In genomic region chr2:167487994-167488393, GRCm38 (mm10) we compare ENCODE assay signal across 18 mouse cellular contexts. TPM values are rescaled to one million over a fixed set of nuclear protein-coding genes. Genes with fewer than 3 reads are reported as not detected.
DNase-seq lines count a peak whose midpoint lies in the region; ATAC-seq and TF ChIP-seq lines count a peak whose summit lies in the region.
"Had no signal": no experiment of that assay in that cellular context is flagged by ENCODE, and none has a peak within 500 bp of the region (broad histone marks: within the 10 kb centered on the region; RNA-seq: fewer than 3 reads in every experiment).

No protein-coding gene starts in this region.

- TF ChIP-seq POLR2A in cerebellum, adult 2 months (IDR thresholded peaks at IDR 0.05; ENCODE audit: borderline replicate concordance, insufficient read depth, low read length): no peak

- no peak for TF ChIP-seq CTCF in cerebellum, adult 2 months (IDR thresholded peaks at IDR 0.05; ENCODE audit: borderline replicate concordance, insufficient read depth, low read depth, low read length)

- no peak overlapping the region for H3K4me3 ChIP-seq in cerebellum, adult 2 months (replicated peaks; ENCODE audit: insufficient read depth, low read depth, low read length)
- H3K4me3 ChIP-seq in heart, embryonic 13.5 days: no peak overlapping the region
- H3K4me3 ChIP-seq in neural tube, embryonic 15.5 days (replicated peaks): no peak overlapping the region
- H3K4me3 ChIP-seq: embryonic facial prominence, embryonic 13.5 days; forebrain, embryonic 12.5 days; hindbrain, embryonic 12.5 days had no signal

- H3K36me3 ChIP-seq in heart, embryonic 13.5 days: peaks cover 38% of the 10 kb centered on the region
- peaks cover 25% of the 10 kb centered on the region for H3K36me3 ChIP-seq in neural tube, embryonic 15.5 days

- H3K27ac ChIP-seq in cerebellum, adult 2 months (ENCODE audit: insufficient read depth, low read length): peak overlapping the region; percentile 34; the same call in 1 of the 2 replicates
- 0 out of 2 replicates have a peak overlapping the region, but pooled peaks have one; percentile 24 for H3K27ac ChIP-seq in heart, embryonic 13.5 days (replicated peaks)
- peak overlapping the region; percentile 56; the same call in 1 of the 2 replicates for H3K27ac ChIP-seq in neural tube, embryonic 15.5 days (replicated peaks)
- H3K27ac ChIP-seq: embryonic facial prominence, embryonic 13.5 days; forebrain, embryonic 12.5 days; hindbrain, embryonic 12.5 days had no signal

- H3K9me3 ChIP-seq in heart, embryonic 13.5 days: no peaks in the 10 kb centered on the region
- H3K9me3 ChIP-seq in neural tube, embryonic 15.5 days (replicated peaks): no peaks in the 10 kb centered on the region
- H3K9me3 ChIP-seq: embryonic facial prominence, embryonic 13.5 days; forebrain, embryonic 12.5 days; hindbrain, embryonic 12.5 days had no signal

- no peak overlapping the region for H3K4me2 ChIP-seq in heart, embryonic 13.5 days
- no peak overlapping the region for H3K4me2 ChIP-seq in neural tube, embryonic 15.5 days
- H3K4me2 ChIP-seq: embryonic facial prominence, embryonic 13.5 days; forebrain, embryonic 12.5 days; hindbrain, embryonic 12.5 days had no signal

- H3K4me1 ChIP-seq in cerebellum, adult 2 months (ENCODE audit: control insufficient read depth, insufficient read depth, low read length): peaks cover 54% of the 10 kb centered on the region
- H3K4me1 ChIP-seq in heart, embryonic 13.5 days: peaks cover 48% of the 10 kb centered on the region
- H3K4me1 ChIP-seq in neural tube, embryonic 15.5 days: peaks cover 68% of the 10 kb centered on the region

- 51% methylated on average over 6 of the region's 6 CpGs for WGBS in cerebellum, adult 2 months
- 75% methylated on average over 6 of the region's 6 CpGs for WGBS in heart, embryonic 13.5 days
- 90% methylated on average over 6 of the region's 6 CpGs for WGBS in neural tube, embryonic 15.5 days

- H3K9ac ChIP-seq in heart, embryonic 13.5 days: no peak overlapping the region
- no peak overlapping the region for H3K9ac ChIP-seq in neural tube, embryonic 15.5 days (replicated peaks)
- H3K9ac ChIP-seq: embryonic facial prominence, embryonic 13.5 days; forebrain, embryonic 12.5 days; hindbrain, embryonic 12.5 days had no signal

- peak in 1 of 2 experiments; percentile 43 for DNase-seq in cerebellum, adult 2 months
- no peak for DNase-seq in cerebellum, adult 9-10 months
- DNase-seq in heart, adult 11 months: no peak
- no peak for DNase-seq in neural tube, embryonic 10.5 days (ENCODE audit: extremely low spot score, low spot score)
- DNase-seq: adrenal gland, adult 8-10 months; cerebellum, postnatal 36 days; gastrocnemius, postnatal 25 days; heart, postnatal 10 days; heart, postnatal 4 days had no signal

- H3K27me3 ChIP-seq in cerebellum, adult 2 months (ENCODE audit: control insufficient read depth, insufficient read depth, low read length): no peaks in the 10 kb centered on the region
- no peaks in the 10 kb centered on the region for H3K27me3 ChIP-seq in heart, embryonic 13.5 days (replicated peaks)
- no peaks in the 10 kb centered on the region for H3K27me3 ChIP-seq in neural tube, embryonic 15.5 days (replicated peaks)
- H3K27me3 ChIP-seq: embryonic facial prominence, embryonic 13.5 days; forebrain, embryonic 12.5 days; hindbrain, embryonic 12.5 days had no signal

- no peak for ATAC-seq in heart, embryonic 13.5 days (ENCODE audit: extremely low read depth, insufficient number of reproducible peaks, low FRiP score, low TSS enrichment)
- no peak for ATAC-seq in neural tube, embryonic 15.5 days (ENCODE audit: low FRiP score)
- ATAC-seq: forebrain, embryonic 16.5 days; hindbrain, embryonic 16.5 days; inflammation-experienced regulatory T-cells, adult 6 months; intestine, postnatal 0 days had no signal

RNA-seq across cellular contexts. Expression of gene Rnf114, which starts 4.5 kb away (rescaled TPM):
- polyA plus RNA-seq in cerebellum, adult 2 months (2012; rRNA removed): 101 and 106 TPM in 2 replicates
- 58.0 and 65.0 TPM in 2 replicates for polyA plus RNA-seq in heart, embryonic 13.5 days (2015; fragmentation: Nextera tagmentation; extraction: Ambion mirVana)
- polyA plus RNA-seq in neural tube, embryonic 15.5 days (2015; fragmentation: Nextera tagmentation; extraction: Ambion mirVana): 98.4 and 106 TPM in 2 replicates

RNA-seq across cellular contexts. Expression of gene Spata2, which starts 4.7 kb away (rescaled TPM):
- 80.2 and 88.0 TPM in 2 replicates for polyA plus RNA-seq in cerebellum, adult 2 months (2012; rRNA removed)
- 13.5 and 14.6 TPM in 2 replicates for polyA plus RNA-seq in heart, embryonic 13.5 days (2015; fragmentation: Nextera tagmentation; extraction: Ambion mirVana)
- 27.0 and 28.6 TPM in 2 replicates for polyA plus RNA-seq in neural tube, embryonic 15.5 days (2015; fragmentation: Nextera tagmentation; extraction: Ambion mirVana)

RNA-seq across cellular contexts. Expression of gene Snai1, which starts 50.0 kb away (rescaled TPM):
- polyA plus RNA-seq in cerebellum, adult 2 months (2012; rRNA removed): 1.1 and 1.9 TPM in 2 replicates
- 17.3 and 17.6 TPM in 2 replicates for polyA plus RNA-seq in heart, embryonic 13.5 days (2015; fragmentation: Nextera tagmentation; extraction: Ambion mirVana)
- 6.3 and 8.6 TPM in 2 replicates for polyA plus RNA-seq in neural tube, embryonic 15.5 days (2015; fragmentation: Nextera tagmentation; extraction: Ambion mirVana)
- polyA plus RNA-seq: inflammation-experienced regulatory T-cells, adult 6 months had no signal
